Mouse (Mus musculus) brain, embryonic 14.5 days (tissue): ENCODE measurements at regions not wholly inside any gene's neighbourhood (a gene's known extent, or its start where the extent isn't known, plus 50 kb on each side); places are given as distances from the start of the nearest gene placed in this dataset.
A peak's percentile ranks its signal among the peaks of the same experiment; 100 is the strongest.

ENCODE experiments used
- DNase-seq: peaks from one replicate; pipeline ENCODE4 v3.0.0-alpha.2; 2011; ENCODE audit warnings: low read depth
- CTCF ChIP-seq: fragments of 200-500 bp; IDR thresholded peaks from 2 replicates; pipeline ENCODE4 v1.5.1; 2012; ENCODE audit warnings: inconsistent platforms, mild to moderate bottlenecking, moderate library complexity, borderline replicate concordance; ENCODE audit not compliant: insufficient read depth, insufficient read length; ENCODE audit errors: extremely low read depth
- POLR2A ChIP-seq: fragments of 200-500 bp; IDR thresholded peaks from 2 replicates; pipeline ENCODE4 v1.6.1; 2012; ENCODE audit warnings: mild to moderate bottlenecking, inconsistent platforms, borderline replicate concordance; ENCODE audit not compliant: poor library complexity, insufficient read depth, insufficient read length, severe bottlenecking; ENCODE audit errors: extremely low read depth

DNA sequence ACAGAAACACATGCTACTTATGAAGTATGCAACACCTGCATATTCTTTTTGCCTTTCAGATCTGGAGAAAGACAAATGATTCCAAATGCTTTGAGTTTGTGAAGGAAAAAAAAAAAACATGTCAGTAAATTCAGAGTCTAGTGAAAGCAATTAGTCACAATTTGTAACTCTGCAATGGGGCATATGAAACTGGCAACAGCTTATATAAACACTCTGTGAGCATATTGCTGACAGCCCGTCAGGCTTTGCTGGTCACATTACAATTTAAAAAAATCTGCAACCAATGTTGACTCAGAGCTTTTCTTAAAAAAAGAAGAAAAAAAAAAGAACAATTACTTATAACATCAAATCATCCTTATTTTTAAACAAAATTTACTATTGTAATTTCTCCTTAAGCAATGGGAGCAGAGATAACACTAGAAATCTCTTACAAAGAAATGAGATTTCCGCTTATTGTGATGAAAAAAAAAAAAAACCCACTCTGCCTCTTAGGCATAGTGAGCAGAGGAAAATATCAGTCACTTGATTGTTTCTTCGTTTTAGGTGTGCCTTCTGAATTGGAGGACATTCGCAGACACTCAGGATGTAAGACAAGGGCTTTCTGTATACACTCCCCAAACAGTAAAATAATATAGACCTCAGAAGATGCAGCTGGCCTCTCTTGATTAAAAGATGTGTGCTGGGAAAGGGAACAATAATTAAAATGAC is 115.1 kb upstream of the Asb5 start:
- no peak for TF ChIP-seq CTCF
- TF ChIP-seq POLR2A = no peak
- DNase-seq = peak; percentile 39

DNA sequence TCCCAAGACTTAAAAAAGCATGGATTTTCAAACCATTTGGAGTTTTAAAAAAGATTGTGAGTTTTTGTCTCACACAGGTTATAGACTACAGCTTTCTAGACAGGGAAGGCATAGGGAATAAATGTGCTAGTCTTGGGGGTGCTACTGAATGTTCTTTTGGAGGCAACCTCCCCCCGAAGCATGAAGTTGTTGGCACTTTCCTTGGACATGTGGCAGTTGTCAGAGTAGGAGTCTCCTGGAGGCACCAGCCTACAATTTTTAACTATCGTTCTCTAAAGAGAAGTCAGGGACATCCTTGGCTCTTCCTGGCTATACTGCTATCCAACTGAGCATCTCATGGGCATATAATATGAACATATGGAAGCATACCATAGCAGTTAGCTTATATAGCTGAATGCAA is 112.7 kb upstream of the Asb5 start:
- no peak for DNase-seq
- no peak for TF ChIP-seq CTCF
- no peak for TF ChIP-seq POLR2A

DNA sequence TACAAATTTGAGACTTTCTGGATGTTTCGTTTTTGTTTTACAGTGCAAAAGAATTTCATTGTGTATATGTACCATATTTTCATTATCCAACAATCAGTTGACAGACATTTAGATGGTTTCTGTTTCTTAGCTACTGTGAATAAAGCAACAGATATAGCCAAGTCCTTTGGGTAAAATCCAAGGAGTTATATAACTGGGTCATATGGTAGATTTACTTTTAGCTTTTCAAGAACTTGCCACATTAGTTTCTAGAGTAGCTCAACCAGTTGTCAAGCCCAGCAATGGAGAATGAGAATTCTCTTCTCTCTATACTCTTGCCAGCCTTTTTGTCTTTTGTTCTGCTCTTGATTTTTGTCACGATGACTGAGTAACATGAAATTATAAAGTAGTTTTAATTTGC is 111.3 kb upstream of the Asb5 start:
- TF ChIP-seq CTCF (no peak), POLR2A (no peak)
- DNase-seq = no peak

DNA sequence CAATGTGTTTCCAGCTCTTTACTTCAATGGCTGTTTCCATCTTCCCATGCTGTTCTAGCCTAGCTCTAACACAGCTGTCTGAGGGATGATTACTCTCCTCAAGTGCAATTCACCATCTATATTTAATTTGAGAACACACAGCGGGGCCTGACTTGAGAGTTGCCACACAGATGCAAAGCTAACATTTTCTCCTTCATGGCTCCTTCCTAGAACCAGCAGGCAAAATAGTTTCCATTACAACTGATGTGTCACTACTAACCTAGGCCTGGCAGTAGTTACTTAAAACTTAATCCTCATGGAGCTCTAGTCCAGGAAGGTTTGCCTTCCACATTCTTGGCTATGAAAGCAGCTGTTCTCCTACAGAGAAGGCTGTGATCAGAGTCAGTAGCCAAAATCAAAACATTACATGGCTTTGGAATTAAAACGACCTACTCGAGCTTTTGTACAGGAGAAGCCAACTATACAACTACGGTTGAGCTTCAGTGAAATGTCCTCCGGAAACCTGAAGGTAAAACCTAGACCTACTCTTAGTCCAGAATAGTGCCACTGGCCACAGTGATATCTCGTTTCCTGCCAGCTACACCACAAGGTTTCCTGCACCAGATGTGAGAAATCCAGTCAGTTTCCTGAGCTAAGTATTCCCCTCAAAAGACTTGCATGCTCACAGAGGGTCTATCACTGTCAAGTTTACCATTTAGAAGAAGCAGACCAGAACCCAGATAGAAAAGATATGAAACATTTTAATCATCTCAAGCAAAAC is 108.9 kb upstream of the Asb5 start:
- TF ChIP-seq CTCF (no peak), POLR2A (no peak)
- DNase-seq = no peak

DNA sequence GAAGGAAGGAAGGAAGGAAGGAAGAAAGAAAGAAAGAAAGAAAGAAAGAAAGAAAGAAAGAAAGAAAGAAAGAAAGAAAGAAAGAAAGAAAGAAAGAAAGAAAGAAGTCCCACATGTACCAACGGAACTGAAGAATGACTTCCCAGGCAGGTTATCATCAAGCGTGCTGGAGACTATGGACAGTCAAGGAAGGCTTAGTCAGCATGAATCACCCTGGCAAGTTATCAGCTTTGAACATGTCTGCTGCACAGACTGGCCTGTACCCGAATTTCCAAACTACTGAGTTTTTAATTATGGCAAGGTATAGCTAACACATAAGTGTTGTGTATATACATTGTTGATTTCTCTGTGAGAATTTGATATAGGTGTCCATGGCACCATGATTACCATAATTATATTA is 104.3 kb upstream of the Asb5 start:
- TF ChIP-seq POLR2A = no peak
- no peak for TF ChIP-seq CTCF
- DNase-seq = no peak

DNA sequence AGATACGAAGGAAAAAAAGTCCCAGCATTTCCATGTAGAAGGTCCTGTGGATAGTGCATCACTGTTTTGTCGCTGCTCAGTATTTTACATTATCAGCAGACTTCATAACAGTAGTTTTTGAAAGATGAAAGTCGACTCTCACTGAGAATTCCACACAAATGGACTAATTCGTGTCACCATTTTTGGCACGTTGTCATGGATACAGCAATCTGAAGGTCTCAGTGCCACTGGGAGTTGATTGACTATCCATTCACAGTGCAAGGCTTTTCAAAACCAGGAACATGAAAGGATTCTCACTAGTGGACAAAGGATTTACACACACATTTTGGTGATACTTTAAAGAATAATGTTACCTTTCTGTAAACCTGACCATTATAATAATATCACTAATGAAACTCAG is 93.7 kb upstream of the Asb5 start:
- peak; percentile 59 for DNase-seq

DNA sequence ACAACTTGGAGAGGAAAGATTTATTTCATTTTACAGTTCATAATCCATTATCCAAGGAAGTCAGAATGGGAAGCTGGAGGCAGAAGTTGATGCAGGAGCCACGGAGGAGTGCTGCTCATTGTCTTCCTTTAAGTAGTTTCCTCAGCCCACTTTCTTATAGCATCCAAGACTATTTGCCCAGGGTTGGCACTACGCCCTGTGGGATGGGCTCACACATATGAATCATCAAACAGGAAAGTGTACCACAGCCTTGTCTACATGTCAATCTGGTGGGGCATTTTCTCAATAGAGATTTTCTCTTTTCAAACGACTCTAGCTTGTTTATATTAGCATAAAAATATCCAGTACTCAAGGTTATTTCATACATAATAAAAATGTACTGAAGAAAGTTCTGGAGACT is 88.2 kb upstream of the Asb5 start:
- no peak for TF ChIP-seq CTCF
- TF ChIP-seq POLR2A = no peak
- DNase-seq = no peak

More for the DNA sequence above, 93.7 kb upstream of the Asb5 start:
- TF ChIP-seq CTCF = no peak
- no peak for TF ChIP-seq POLR2A

DNA sequence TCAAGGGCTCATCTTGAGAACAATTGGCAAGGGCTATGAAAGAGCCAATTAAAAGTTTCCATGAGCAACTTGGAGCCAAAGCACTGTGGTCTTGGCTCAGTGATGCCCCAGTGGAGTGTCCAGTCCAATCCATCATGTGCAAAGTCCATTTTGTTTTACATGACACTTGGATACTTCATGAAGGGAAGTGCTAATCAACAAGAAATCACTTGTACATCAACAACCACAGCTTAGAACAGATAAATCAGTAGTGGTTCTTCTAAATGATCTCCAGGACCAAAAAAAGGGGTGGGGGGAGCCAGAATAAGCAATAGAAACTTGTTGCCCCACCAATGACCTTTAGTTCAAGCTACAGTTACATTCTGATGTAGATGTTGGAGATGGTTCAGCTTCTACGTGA is 87.0 kb upstream of the Asb5 start:
- TF ChIP-seq CTCF (no peak), POLR2A (no peak)
- no peak for DNase-seq

DNA sequence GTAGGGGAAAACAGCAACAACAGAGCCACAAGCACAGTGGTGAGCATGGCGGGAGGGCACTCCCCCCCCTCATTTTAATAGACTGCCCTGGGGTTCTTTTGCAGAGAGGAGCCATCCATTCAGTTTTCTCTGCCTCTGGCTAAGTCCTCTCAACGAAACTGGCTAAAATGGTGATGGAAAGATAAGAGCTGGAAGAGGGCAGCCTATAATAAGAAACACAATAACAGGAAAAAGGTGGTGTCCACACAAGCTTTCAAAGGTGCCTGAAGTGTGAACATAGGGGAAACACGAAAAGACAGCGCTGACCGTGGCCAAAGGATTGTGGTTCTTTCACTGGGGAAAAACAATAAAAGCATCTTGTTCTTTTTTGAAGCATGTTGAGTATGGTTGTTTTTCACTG is 83.0 kb upstream of the Asb5 start:
- no peak for DNase-seq
- no peak for TF ChIP-seq CTCF
- no peak for TF ChIP-seq POLR2A

DNA sequence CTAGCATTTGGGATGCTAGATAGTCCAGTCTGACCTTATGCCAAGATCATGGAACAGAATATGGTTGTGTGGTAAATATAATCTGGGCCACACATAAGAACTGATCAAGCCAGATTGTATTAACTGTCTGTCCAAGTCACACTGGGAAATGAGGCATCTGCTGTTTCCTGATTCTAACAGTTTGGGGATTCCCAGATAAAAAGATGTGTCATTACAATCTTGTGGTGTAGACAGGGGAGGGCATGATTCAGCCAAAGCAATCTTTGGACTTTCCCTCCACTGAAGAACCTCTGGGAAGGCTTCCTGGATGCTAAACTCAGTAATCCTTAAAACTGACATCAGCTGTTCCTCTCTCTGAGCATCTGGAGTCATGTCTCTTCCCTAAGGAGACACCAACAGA is 79.6 kb upstream of the Asb5 start:
- no peak for DNase-seq

DNA sequence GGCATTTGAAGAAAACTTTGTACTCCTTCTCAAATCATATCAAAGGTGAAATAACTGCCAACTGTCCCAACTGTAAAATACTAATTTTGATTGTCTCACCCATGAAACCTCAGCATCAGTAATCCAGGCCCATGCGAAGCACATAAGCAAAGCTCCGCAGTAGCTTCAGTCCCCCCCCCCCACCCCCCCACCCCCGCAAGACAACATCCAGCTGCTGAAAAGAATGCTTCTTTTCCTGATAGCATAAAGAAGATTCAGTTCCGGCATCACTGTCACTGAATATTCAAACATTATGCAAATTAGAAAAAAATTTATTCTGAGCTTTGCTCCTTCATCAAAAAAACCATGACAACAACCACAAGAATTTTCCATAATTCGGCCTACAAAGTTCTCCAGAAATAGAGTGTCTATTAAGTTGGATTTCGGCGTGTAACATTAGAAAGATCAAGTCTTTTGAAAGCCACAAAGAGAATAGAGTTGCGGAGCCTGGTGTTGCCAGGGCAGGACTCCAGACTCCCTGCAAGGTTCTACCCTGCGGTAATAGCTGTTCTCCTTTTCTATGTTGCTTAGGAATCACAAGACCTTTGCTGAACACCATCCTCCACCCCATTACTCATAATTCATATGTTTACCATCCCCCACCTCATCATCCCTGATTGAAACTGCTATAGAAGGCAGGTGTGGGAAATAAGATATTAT is 77.9 kb upstream of the Asb5 start:
- no peak for TF ChIP-seq POLR2A
- TF ChIP-seq CTCF = no peak
- DNase-seq = peak; percentile 32

More for the DNA sequence above, 79.6 kb upstream of the Asb5 start:
- no peak for TF ChIP-seq CTCF
- TF ChIP-seq POLR2A = no peak
